7 mouse cellular contexts compared by ENCODE assay signal in the genomic region with DNA sequence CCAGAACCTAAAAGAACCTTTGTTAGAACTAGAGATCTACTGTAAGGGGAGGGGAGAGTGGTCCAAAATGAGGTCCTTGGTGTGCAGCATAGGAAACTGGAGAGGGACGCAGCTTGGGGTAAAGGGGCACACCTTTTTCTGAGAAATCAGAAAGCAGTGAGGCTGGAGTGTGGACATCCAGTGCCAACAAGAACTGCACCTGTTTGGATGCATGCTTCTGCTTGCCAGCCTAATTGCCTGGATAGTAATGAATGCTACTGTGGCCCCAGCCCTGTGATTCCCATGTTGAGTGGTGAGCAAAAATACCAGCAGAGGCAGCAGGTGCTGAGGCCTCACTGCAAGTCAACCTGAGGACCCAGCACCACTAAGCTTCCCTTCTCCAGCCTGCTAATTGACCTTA. TPM values are rescaled to one million over a fixed set of nuclear protein-coding genes. Genes with fewer than 3 reads are reported as not detected.
A peak's percentile ranks its signal among the peaks of the same experiment; 100 is the strongest.
DNase-seq lines count a peak whose midpoint lies in the region; ATAC-seq and TF ChIP-seq lines count a peak whose summit lies in the region.

No protein-coding gene starts in this region.

- H3K4me3 ChIP-seq in E14TG2a.4 (replicated peaks; ENCODE audit: low read length) (peak overlapping the region; percentile 86), ES-E14 (ENCODE audit: insufficient read depth in 1 of 2, low read depth in 1 of 2, low read length in 2 of 2, poor library complexity in 1 of 2, severe bottlenecking in 1 of 2) (peak overlapping the region; percentile 57 to 90)
- peak overlapping the region; percentile 74 for H3K4me3 ChIP-seq in hindbrain, embryonic 14.5 days (replicated peaks; ENCODE audit: low read length)
- peak overlapping the region; percentile 54 for H3K4me3 ChIP-seq in liver, embryonic 15.5 days (replicated peaks)

- 45% methylated on average over 1 of the region's 1 CpGs for WGBS in hindbrain, embryonic 14.5 days
- 30% methylated on average over 1 of the region's 1 CpGs for WGBS in liver, embryonic 15.5 days (ENCODE audit: insufficient replicate concordance)

- peak overlapping the region; percentile 93 for H3K27ac ChIP-seq in ES-E14 (ENCODE audit: insufficient read depth, low read depth, low read length, poor library complexity, severe bottlenecking)
- no peak overlapping the region for H3K27ac ChIP-seq in hindbrain, embryonic 14.5 days
- no peak overlapping the region for H3K27ac ChIP-seq in liver, embryonic 15.5 days (replicated peaks)

- no peaks in the 10 kb centered on the region for H3K27me3 ChIP-seq in E14TG2a.4 (ENCODE audit: insufficient read depth, low read length)
- H3K27me3 ChIP-seq in hindbrain, embryonic 14.5 days (ENCODE audit: control insufficient read depth, insufficient read depth, low read length): peaks cover 18% of the 10 kb centered on the region
- peaks cover 25% of the 10 kb centered on the region for H3K27me3 ChIP-seq in liver, embryonic 15.5 days

- peak overlapping the region; percentile 93 for H3K4me2 ChIP-seq in hindbrain, embryonic 14.5 days (replicated peaks)
- H3K4me2 ChIP-seq in liver, embryonic 15.5 days: peak overlapping the region; percentile 56

- peaks cover 4% of the 10 kb centered on the region for H3K36me3 ChIP-seq in E14TG2a.4 (ENCODE audit: insufficient read depth, low read length)
- H3K36me3 ChIP-seq in ES-E14 (ENCODE audit: control insufficient read depth, insufficient read depth, low read length, poor library complexity, severe bottlenecking): no peaks in the 10 kb centered on the region
- H3K36me3 ChIP-seq in hindbrain, embryonic 14.5 days (replicated peaks; ENCODE audit: control insufficient read depth, insufficient read depth): no peaks in the 10 kb centered on the region
- no peaks in the 10 kb centered on the region for H3K36me3 ChIP-seq in liver, embryonic 15.5 days (replicated peaks)

- H3K9me3 ChIP-seq in E14TG2a.4 (ENCODE audit: low read length) (no peaks in the 10 kb centered on the region), ES-E14 (ENCODE audit: control insufficient read depth, insufficient read depth, low read depth, low read length) (no peaks in the 10 kb centered on the region)
- H3K9me3 ChIP-seq in hindbrain, embryonic 14.5 days (ENCODE audit: control insufficient read depth, low read length): no peaks in the 10 kb centered on the region
- no peaks in the 10 kb centered on the region for H3K9me3 ChIP-seq in liver, embryonic 15.5 days (replicated peaks)

- in situ Hi-C loops in ES-E14 (cut with MboI; ENCODE audit: low sequenced_read_pairs in 2 of 2, unreplicated experiment in 2 of 2): no loop called here

- no peak for DNase-seq in ES-E14 (ENCODE audit: low read depth, low spot score)
- DNase-seq in hindbrain, embryonic 14.5 days (ENCODE audit: low spot score): no peak
- DNase-seq in embryo, embryonic 11 days: no peak
- DNase-seq in retina, embryonic 14.5 days (ENCODE audit: low spot score): no peak

- peak; percentile 12; the same call in 1 of the 2 replicates for ATAC-seq in hindbrain, embryonic 14.5 days (ENCODE audit: low FRiP score)
- ATAC-seq in liver, embryonic 15.5 days (ENCODE audit: insufficient read depth): no peak
- ATAC-seq in monocyte, adult 5-6 weeks (replicated peaks; ENCODE audit: insufficient number of reproducible peaks, low FRiP score, low TSS enrichment, poor library complexity, severe bottlenecking): no peak

- H3K4me1 ChIP-seq in E14TG2a.4 (replicated peaks; ENCODE audit: low read depth, low read length) (peaks cover 77% of the 10 kb centered on the region), ES-E14 (ENCODE audit: control insufficient read depth in 2 of 2, insufficient read depth in 2 of 2, low read length in 2 of 2, poor library complexity in 1 of 2) (peaks cover 19 to 33% of the 10 kb centered on the region in 2 experiments)
- H3K4me1 ChIP-seq in hindbrain, embryonic 14.5 days (replicated peaks; ENCODE audit: control insufficient read depth, insufficient read depth, low read length): peaks cover 10% of the 10 kb centered on the region
- no peaks in the 10 kb centered on the region for H3K4me1 ChIP-seq in liver, embryonic 15.5 days (replicated peaks)

- no peak for TF ChIP-seq CTCF in E14TG2a.4 (conservative IDR thresholded peaks at IDR 0.05; ENCODE audit: low read length)

- peak overlapping the region; percentile 90 for H3K9ac ChIP-seq in ES-E14 (ENCODE audit: insufficient read depth, low read depth, low read length, poor library complexity, severe bottlenecking)
- peak overlapping the region; percentile 64 for H3K9ac ChIP-seq in hindbrain, embryonic 14.5 days
- H3K9ac ChIP-seq in liver, embryonic 15.5 days: no peak overlapping the region

TF ChIP-seq in ES-E14, 5 proteins besides CTCF, POLR2A, EP300 and RAD21:
- TF ChIP-seq HCFC1 (IDR thresholded peaks at IDR 0.05; ENCODE audit: borderline replicate concordance, insufficient read depth, low read length): no peak
- TF ChIP-seq ZC3H11A (IDR thresholded peaks at IDR 0.05; ENCODE audit: borderline replicate concordance, low read depth, low read length): no peak
- no peak for TF ChIP-seq MAFK (IDR thresholded peaks at IDR 0.05; ENCODE audit: insufficient read depth, low read depth, low read length)
- no peak for TF ChIP-seq CHD2 (IDR thresholded peaks at IDR 0.05; ENCODE audit: low read depth, low read length)
- no peak for TF ChIP-seq ZNF384 (IDR thresholded peaks at IDR 0.05; ENCODE audit: low read depth, low read length)

RNA-seq across cellular contexts. Expression of a gene that starts 0.5 kb away (rescaled TPM):
- total RNA-seq in ES-E14 (2012; rRNA removed): 33.2 and 36.5 TPM in 2 replicates
- 15.3 and 15.7 TPM in 2 replicates for polyA plus RNA-seq in hindbrain, embryonic 14.5 days (2014; fragmentation: Nextera tagmentation; extraction: Ambion mirVana)
- 2.6 and 3.2 TPM in 2 replicates for polyA plus RNA-seq in liver, embryonic 15.5 days (2015; fragmentation: Nextera tagmentation; extraction: Ambion mirVana)
- total RNA-seq in monocyte, adult 5-6 weeks (2017): not detected in 3 replicates

Comparison
In these comparisons a context has a peak if more than half of its experiments do, and no peak if none do; other contexts are left out.
1. RNA of a gene that starts 0.5 kb away (total RNA-seq): 33.2 to 36.5 TPM in ES-E14; not detected in monocyte, adult 5-6 weeks; every median in the first group is over 10 times any median in the second.
2. Peak in every context shown above with its lines, with median percentiles within 50 percentile points of each other: H3K4me3 ChIP-seq.